Mouse (Mus musculus) olfactory bulb, adult 2 months (tissue): ENCODE measurements around the gene Aip.

Experiments used
- CTCF ChIP-seq: fragments of 200-500 bp; IDR thresholded peaks from 2 replicates; pipeline ENCODE4 v1.5.1; 2012; ENCODE audit warnings: low read depth, mild to moderate bottlenecking, low read length, moderate library complexity; ENCODE audit not compliant: insufficient read depth
- POLR2A ChIP-seq: fragments of 200-500 bp; IDR thresholded peaks from 2 replicates; pipeline ENCODE4 v1.6.1; 2012; ENCODE audit warnings: mild to moderate bottlenecking, low read depth, low read length, moderate library complexity; ENCODE audit not compliant: insufficient read depth

DNA sequence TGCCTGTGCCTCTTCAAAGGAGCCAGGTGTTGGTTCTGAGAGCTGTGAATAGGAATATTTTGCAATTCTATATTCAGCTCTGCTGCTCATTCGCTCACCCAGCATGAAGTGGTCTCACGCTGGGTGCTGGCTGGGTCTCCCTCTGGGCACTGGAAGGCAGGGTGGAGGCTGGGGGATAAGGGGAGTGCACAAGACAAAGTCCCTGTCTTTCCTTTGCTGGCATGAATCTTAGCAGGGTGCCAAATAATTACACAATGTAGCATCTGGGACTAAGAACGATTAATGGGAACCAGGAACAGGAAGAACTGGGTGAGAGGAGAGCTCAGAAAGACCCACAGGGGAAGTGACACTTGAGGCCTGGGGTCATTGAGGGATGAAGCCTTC, 21.4 kb upstream of the Aip start:
- TF ChIP-seq POLR2A (no peak), CTCF (no peak)
